Mouse (Mus musculus): Measurements from ENCODE around the gene Hmgb1. TPM values are rescaled to one million over a fixed set of nuclear protein-coding genes. Genes with fewer than 3 reads are reported as not detected.

Gene Hmgb1
- polyA plus RNA-seq, 1 experiment from 2014 or later: 1,384 TPM

DNA sequence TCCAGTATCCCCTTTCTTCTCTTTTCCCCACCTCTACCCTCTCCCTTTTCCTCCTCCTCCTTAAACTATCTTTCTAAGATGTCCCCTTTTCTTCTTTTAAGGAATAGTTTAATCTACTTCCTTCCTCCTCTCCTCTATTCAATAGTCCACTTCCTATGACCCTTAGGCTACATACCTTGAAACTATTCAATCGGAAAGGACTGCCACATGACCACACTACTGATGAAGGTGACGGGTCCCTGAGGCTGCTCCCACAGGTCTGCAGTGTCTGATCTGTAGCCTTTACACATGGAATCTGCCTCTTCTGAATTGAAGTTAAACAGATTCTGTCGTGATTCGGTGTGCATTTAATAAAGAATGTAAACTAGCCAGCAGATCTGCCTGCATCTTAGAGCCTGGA is 28.5 kb upstream of the Hmgb1 start:
- H3K36me3 ChIP-seq (ENCODE audit: insufficient read depth, low read length): peaks cover 70% of the 10 kb centered on the region
- no peak overlapping the region for H3K9ac ChIP-seq (replicated peaks; ENCODE audit: low read length)
- ATAC-seq (ENCODE audit: low FRiP score, low TSS enrichment): peak; percentile 60; the same call in 1 of the 2 replicates
- H3K4me1 ChIP-seq (ENCODE audit: insufficient read depth, low read length): 0 out of 2 replicates have a peak, but pooled peaks cover 6% of the 10 kb centered on the region
- H3K27me3 ChIP-seq (ENCODE audit: insufficient read depth, low read length): no peaks in the 10 kb centered on the region
- no peaks in the 10 kb centered on the region for H3K9me3 ChIP-seq (ENCODE audit: low read length)
- H3K4me3 ChIP-seq (ENCODE audit: low read length): no peak overlapping the region
- H3K27ac ChIP-seq (ENCODE audit: low read length): no peak overlapping the region
- H3K4me2 ChIP-seq (replicated peaks; ENCODE audit: low read depth, low read length): no peak overlapping the region
- WGBS: 70% methylated on average over 4 of the region's 4 CpGs

GRCm38 (mm10) chr5:149211041-149211440 is 26.8 kb upstream of the Hmgb1 start:
- H3K4me3 ChIP-seq (ENCODE audit: low read length): no peak overlapping the region
- 79% methylated on average over 4 of the region's 4 CpGs for WGBS
- peaks cover 60% of the 10 kb centered on the region for H3K36me3 ChIP-seq (ENCODE audit: insufficient read depth, low read length)
- H3K4me1 ChIP-seq (ENCODE audit: insufficient read depth, low read length): 0 out of 2 replicates have a peak, but pooled peaks cover 6% of the 10 kb centered on the region
- no peak for ATAC-seq (ENCODE audit: low FRiP score, low TSS enrichment)
- H3K4me2 ChIP-seq (replicated peaks; ENCODE audit: low read depth, low read length): no peak overlapping the region
- no peak overlapping the region for H3K9ac ChIP-seq (replicated peaks; ENCODE audit: low read length)
- no peaks in the 10 kb centered on the region for H3K27me3 ChIP-seq (ENCODE audit: insufficient read depth, low read length)
- H3K27ac ChIP-seq (ENCODE audit: low read length): no peak overlapping the region
- no peaks in the 10 kb centered on the region for H3K9me3 ChIP-seq (ENCODE audit: low read length)

DNA sequence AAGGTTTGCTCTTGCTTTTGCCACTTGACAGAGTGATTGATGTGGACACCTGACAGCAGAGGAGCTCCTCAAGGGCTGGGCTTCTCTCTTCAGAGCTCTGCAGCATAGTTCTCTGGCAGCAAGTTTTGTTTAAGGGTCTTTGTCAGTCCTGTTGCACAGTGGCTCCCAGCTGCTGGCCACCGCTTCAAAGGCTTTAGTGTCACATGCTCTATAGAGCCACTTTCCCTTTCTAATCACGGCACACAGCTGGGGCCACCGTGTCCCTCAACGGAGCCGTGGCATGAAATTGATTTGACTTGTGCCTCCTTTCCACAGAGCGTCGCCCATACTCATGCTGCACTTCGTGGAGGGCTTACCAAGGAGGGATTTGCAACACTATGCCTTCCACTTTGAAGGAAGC is 25.0 kb upstream of the Hmgb1 start:
- no peak for ATAC-seq (ENCODE audit: low FRiP score, low TSS enrichment)
- WGBS: 90% methylated on average over 8 of the region's 8 CpGs

DNA sequence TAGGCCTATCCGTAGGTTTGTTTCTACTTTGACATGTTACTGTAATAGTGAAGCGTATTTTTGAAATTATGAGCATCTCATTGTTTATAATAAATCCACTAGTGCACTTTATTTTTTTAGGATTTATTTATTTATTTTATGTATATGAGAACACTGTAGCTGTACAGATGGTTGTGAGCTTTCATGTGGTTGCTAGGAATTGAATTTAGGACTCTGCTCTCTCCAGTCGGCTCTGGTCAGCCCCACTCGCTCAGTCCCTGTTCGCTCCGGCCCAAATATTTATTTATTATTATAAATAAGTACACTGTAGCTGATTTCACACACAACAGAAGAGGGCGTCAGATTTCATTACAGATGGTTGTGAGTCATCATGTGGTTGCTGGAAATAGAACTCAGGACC is 24.5 kb upstream of the Hmgb1 start:
- WGBS: 91% methylated on average over 7 of the region's 7 CpGs
- Histone ChIP-seq H3K27ac (ENCODE audit: low read length) (no peak overlapping the region), H3K9ac (replicated peaks; ENCODE audit: low read length) (no peak overlapping the region), H3K36me3 (ENCODE audit: insufficient read depth, low read length) (peaks cover 58% of the 10 kb centered on the region), H3K4me3 (ENCODE audit: low read length) (no peak overlapping the region), H3K9me3 (ENCODE audit: low read length) (no peaks in the 10 kb centered on the region), H3K4me2 (replicated peaks; ENCODE audit: low read depth, low read length) (no peak overlapping the region), H3K27me3 (ENCODE audit: insufficient read depth, low read length) (no peaks in the 10 kb centered on the region), H3K4me1 (ENCODE audit: insufficient read depth, low read length) (0 out of 2 replicates have a peak, but pooled peaks cover 6% of the 10 kb centered on the region)
- no peak for ATAC-seq (ENCODE audit: low FRiP score, low TSS enrichment)

More for the DNA sequence above, 25.0 kb upstream of the Hmgb1 start:
- no peaks in the 10 kb centered on the region for H3K9me3 ChIP-seq (ENCODE audit: low read length)
- no peak overlapping the region for H3K4me2 ChIP-seq (replicated peaks; ENCODE audit: low read depth, low read length)
- no peak overlapping the region for H3K27ac ChIP-seq (ENCODE audit: low read length)
- no peak overlapping the region for H3K4me3 ChIP-seq (ENCODE audit: low read length)
- H3K36me3 ChIP-seq (ENCODE audit: insufficient read depth, low read length): peaks cover 58% of the 10 kb centered on the region
- 0 out of 2 replicates have a peak, but pooled peaks cover 6% of the 10 kb centered on the region for H3K4me1 ChIP-seq (ENCODE audit: insufficient read depth, low read length)
- H3K9ac ChIP-seq (replicated peaks; ENCODE audit: low read length): no peak overlapping the region
- H3K27me3 ChIP-seq (ENCODE audit: insufficient read depth, low read length): no peaks in the 10 kb centered on the region

GRCm38 (mm10) chr5:149207661-149208060 is 23.4 kb upstream of the Hmgb1 start:
- no peak overlapping the region for H3K9ac ChIP-seq (replicated peaks; ENCODE audit: low read length)

DNA sequence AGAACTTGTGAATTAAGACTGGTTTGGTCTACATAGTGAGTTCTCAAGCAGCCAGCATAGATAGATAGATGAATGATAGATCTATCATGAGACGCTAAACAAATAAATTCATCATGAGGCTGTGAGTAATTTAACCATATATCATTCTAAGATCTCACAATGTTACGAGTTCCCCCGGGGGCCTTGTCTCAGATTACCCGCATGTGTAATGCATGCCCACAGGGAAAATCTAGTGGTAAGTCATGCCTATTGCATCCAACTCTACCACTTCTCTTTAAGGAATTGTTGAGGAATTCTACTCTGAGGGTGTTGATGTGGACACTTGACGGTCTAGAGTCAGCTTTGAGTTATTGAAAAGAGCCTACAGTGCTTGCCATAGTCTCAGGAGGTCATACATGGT is 22.0 kb upstream of the Hmgb1 start:
- H3K27ac ChIP-seq (ENCODE audit: low read length): no peak overlapping the region
- H3K27me3 ChIP-seq (ENCODE audit: insufficient read depth, low read length): no peaks in the 10 kb centered on the region
- no peak overlapping the region for H3K4me2 ChIP-seq (replicated peaks; ENCODE audit: low read depth, low read length)
- peaks cover 60% of the 10 kb centered on the region for H3K36me3 ChIP-seq (ENCODE audit: insufficient read depth, low read length)
- WGBS: 64% methylated on average over 5 of the region's 5 CpGs
- H3K9me3 ChIP-seq (ENCODE audit: low read length): no peaks in the 10 kb centered on the region
- ATAC-seq (ENCODE audit: low FRiP score, low TSS enrichment): no peak
- H3K4me3 ChIP-seq (ENCODE audit: low read length): no peak overlapping the region
- 0 out of 2 replicates have a peak, but pooled peaks cover 5% of the 10 kb centered on the region for H3K4me1 ChIP-seq (ENCODE audit: insufficient read depth, low read length)
- no peak overlapping the region for H3K9ac ChIP-seq (replicated peaks; ENCODE audit: low read length)

More at GRCm38 (mm10) chr5:149207661-149208060, 23.4 kb upstream of the Hmgb1 start:
- Histone ChIP-seq H3K36me3 (ENCODE audit: insufficient read depth, low read length) (peaks cover 55% of the 10 kb centered on the region), H3K4me3 (ENCODE audit: low read length) (no peak overlapping the region), H3K27me3 (ENCODE audit: insufficient read depth, low read length) (no peaks in the 10 kb centered on the region), H3K27ac (ENCODE audit: low read length) (no peak overlapping the region), H3K4me1 (ENCODE audit: insufficient read depth, low read length) (0 out of 2 replicates have a peak, but pooled peaks cover 8% of the 10 kb centered on the region), H3K4me2 (replicated peaks; ENCODE audit: low read depth, low read length) (no peak overlapping the region), H3K9me3 (ENCODE audit: low read length) (no peaks in the 10 kb centered on the region)
- WGBS: 86% methylated on average over 6 of the region's 6 CpGs
- ATAC-seq (ENCODE audit: low FRiP score, low TSS enrichment): no peak

DNA sequence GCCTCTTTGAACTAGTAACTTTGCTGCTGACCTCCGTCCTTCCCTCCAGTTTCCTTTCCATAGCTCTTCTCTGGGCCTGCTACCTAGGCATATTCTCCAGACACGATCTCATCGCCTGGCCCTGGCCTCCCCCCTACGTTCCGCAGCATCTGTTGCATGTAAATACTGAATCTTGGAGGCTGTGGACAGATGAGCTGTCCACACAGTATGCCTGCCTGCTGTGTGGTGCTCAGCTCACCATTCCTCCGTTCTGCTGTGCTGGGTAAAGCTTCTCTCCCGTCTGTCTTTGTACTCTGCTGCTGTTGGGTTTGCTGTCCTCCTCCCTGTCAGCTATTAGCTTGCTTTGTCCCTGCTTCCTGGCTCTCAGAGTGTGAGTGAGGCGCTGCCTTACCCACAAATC is 21.0 kb upstream of the Hmgb1 start:
- no peaks in the 10 kb centered on the region for H3K27me3 ChIP-seq (ENCODE audit: insufficient read depth, low read length)
- H3K9me3 ChIP-seq (ENCODE audit: low read length): no peaks in the 10 kb centered on the region
- no peak overlapping the region for H3K9ac ChIP-seq (replicated peaks; ENCODE audit: low read length)
- H3K4me1 ChIP-seq (ENCODE audit: insufficient read depth, low read length): 0 out of 2 replicates have a peak, but pooled peaks cover 5% of the 10 kb centered on the region
- 83% methylated on average over 8 of the region's 8 CpGs for WGBS
- peaks cover 56% of the 10 kb centered on the region for H3K36me3 ChIP-seq (ENCODE audit: insufficient read depth, low read length)
- H3K4me2 ChIP-seq (replicated peaks; ENCODE audit: low read depth, low read length): no peak overlapping the region
- no peak for ATAC-seq (ENCODE audit: low FRiP score, low TSS enrichment)
- no peak overlapping the region for H3K4me3 ChIP-seq (ENCODE audit: low read length)
- no peak overlapping the region for H3K27ac ChIP-seq (ENCODE audit: low read length)

- H3K36me3 ChIP-seq (ENCODE audit: insufficient read depth, low read length): peaks cover 53% of the 10 kb centered on the region
Observed at GRCm38 (mm10) chr5:149204822-149205221, 20.5 kb upstream of the Hmgb1 start.

GRCm38 (mm10) chr5:149203796-149204375 is 19.6 kb upstream of the Hmgb1 start:
- WGBS: 72% methylated on average over 4 of the region's 4 CpGs
- H3K9ac ChIP-seq (replicated peaks; ENCODE audit: low read length): no peak overlapping the region

More at GRCm38 (mm10) chr5:149204822-149205221, 20.5 kb upstream of the Hmgb1 start:
- H3K4me2 ChIP-seq (replicated peaks; ENCODE audit: low read depth, low read length): no peak overlapping the region
- no peak overlapping the region for H3K27ac ChIP-seq (ENCODE audit: low read length)
- 87% methylated on average over 7 of the region's 7 CpGs for WGBS
- H3K9me3 ChIP-seq (ENCODE audit: low read length): no peaks in the 10 kb centered on the region
- H3K27me3 ChIP-seq (ENCODE audit: insufficient read depth, low read length): no peaks in the 10 kb centered on the region
- H3K9ac ChIP-seq (replicated peaks; ENCODE audit: low read length): no peak overlapping the region
- no peak for ATAC-seq (ENCODE audit: low FRiP score, low TSS enrichment)
- 0 out of 2 replicates have a peak, but pooled peaks cover 5% of the 10 kb centered on the region for H3K4me1 ChIP-seq (ENCODE audit: insufficient read depth, low read length)
- H3K4me3 ChIP-seq (ENCODE audit: low read length): no peak overlapping the region

GRCm38 (mm10) chr5:149202941-149203340 is 18.7 kb upstream of the Hmgb1 start:
- no peaks in the 10 kb centered on the region for H3K9me3 ChIP-seq (ENCODE audit: low read length)
- no peak overlapping the region for H3K4me3 ChIP-seq (ENCODE audit: low read length)
- H3K27ac ChIP-seq (ENCODE audit: low read length): no peak overlapping the region
- no peak overlapping the region for H3K9ac ChIP-seq (replicated peaks; ENCODE audit: low read length)
- no peaks in the 10 kb centered on the region for H3K27me3 ChIP-seq (ENCODE audit: insufficient read depth, low read length)
- peaks cover 56% of the 10 kb centered on the region for H3K36me3 ChIP-seq (ENCODE audit: insufficient read depth, low read length)
- 0 out of 2 replicates have a peak, but pooled peaks cover 5% of the 10 kb centered on the region for H3K4me1 ChIP-seq (ENCODE audit: insufficient read depth, low read length)
- 52% methylated on average over 5 of the region's 5 CpGs for WGBS
- ATAC-seq (ENCODE audit: low FRiP score, low TSS enrichment): no peak
- H3K4me2 ChIP-seq (replicated peaks; ENCODE audit: low read depth, low read length): no peak overlapping the region

More at GRCm38 (mm10) chr5:149203796-149204375, 19.6 kb upstream of the Hmgb1 start:
- Histone ChIP-seq H3K4me2 (replicated peaks; ENCODE audit: low read depth, low read length) (no peak overlapping the region), H3K4me3 (ENCODE audit: low read length) (no peak overlapping the region), H3K27me3 (ENCODE audit: insufficient read depth, low read length) (no peaks in the 10 kb centered on the region), H3K27ac (ENCODE audit: low read length) (0 out of 2 replicates have a peak overlapping the region, but pooled peaks have one; percentile 13), H3K36me3 (ENCODE audit: insufficient read depth, low read length) (peaks cover 55% of the 10 kb centered on the region), H3K9me3 (ENCODE audit: low read length) (no peaks in the 10 kb centered on the region), H3K4me1 (ENCODE audit: insufficient read depth, low read length) (0 out of 2 replicates have a peak, but pooled peaks cover 5% of the 10 kb centered on the region)
- ATAC-seq (ENCODE audit: low FRiP score, low TSS enrichment): 0 out of 2 replicates have a peak, but pooled peaks have one; percentile 23

Measured in kidney, embryonic 16.5 days (tissue).